Mouse (Mus musculus) heart, postnatal 4 days (tissue): ENCODE results near the gene Fars2. TPM values are rescaled to one million over a fixed set of nuclear protein-coding genes. Genes with fewer than 3 reads are reported as not detected.

Experiments used
- DNase-seq: peaks from one replicate; pipeline ENCODE4 v3.0.0; 2021
- total RNA-seq, 2 experiments: library from RNA; stranded (reverse); gene quantifications; 2 replicates each; pipeline ENCODE4 v1.2.3; 2021

The Fars2 gene
- 10 to 100 TPM; 68.5 to 71.0 TPM for total RNA-seq

DNA sequence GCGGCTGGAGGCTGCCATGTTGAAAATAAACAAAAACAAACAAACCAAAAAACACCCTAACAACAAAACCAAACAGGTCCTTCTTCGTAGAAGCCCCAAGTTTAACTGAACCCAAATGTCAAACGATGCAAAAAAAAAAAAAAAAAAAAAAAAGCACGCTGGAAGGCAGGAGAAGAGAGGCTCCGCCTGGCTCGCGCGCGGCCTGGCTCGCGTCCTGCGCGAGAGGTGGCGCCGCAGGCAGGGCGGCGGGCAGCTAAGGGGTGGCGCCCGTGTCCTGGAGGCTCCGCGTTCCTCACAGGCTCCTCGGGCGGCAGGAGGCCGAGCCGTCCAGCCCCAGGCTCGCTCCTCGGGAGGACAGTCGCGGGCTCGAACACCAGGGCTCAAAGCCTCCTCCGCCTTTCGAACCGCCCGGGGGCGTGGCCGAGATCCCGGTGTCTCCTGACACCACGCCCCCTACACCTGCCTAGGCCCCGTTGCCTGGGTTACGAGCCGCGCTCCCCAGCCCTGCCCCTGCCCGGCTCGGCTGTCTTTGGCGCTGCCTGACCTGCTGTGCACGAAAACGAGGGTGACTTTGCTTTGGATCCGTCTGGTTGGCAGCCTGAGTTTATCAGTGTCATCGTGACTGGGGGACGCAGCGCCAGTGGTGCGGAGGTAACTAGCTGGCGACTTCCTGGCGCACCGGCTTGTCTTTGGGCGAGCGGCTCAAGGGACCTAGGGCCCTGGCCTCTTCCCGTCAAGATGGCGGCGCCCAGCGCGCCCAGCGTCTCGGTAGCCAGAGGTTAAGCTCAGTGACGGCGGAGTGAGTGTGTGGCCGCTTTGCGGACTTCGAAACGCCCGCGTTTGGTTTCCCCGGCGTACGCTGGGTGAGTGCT, at the start of gene Fars2, which contains the start of gene Lyrm4:
Gene Fars2, plus strand, starts transcription at position 270 of the 872 bp plus-strand sequence.
Gene Lyrm4, minus strand, starts transcription at position 384 of the 872 bp plus-strand sequence.
- DNase-seq: peak; percentile 97

DNA sequence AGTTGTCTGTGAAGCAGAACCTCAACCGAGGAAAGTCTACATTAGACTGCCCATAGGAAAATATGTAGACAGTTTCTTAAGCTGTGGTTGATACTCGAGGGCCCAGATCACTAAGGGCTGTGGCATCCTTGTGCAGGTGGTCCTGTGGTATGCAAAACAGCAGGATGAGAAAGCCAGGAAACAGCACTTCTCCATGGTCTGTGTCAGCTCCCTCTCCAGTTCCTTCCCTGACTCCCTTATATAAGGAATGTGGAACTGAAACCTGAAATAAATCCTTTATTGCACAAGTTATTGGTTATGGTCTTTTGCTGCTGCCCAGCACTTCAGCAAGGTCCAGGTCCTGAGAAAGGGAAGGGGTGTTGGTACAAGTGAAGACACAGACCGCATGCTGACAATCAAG, 42.7 kb upstream of the Fars2 start:
- DNase-seq: no peak

DNA sequence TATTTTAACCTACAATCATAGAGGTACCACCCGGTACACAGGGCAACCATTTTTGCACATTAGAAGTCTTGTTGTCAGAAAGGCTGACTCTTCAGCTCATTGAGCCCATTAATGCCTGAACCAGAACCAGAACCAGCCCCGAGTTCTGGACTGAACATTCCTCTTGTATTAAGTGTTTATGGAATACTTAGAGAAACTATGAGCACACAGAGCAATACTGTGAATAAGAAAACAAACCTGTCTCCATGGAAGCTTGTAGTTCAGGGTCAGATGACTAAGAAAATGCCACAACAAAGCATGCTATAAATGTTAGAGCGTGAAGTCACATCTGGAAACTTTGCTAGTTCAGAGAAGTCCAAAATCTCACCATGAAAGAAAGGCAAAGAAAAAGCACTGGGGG, 35.6 kb upstream of the Fars2 start:
- DNase-seq: no peak

DNA sequence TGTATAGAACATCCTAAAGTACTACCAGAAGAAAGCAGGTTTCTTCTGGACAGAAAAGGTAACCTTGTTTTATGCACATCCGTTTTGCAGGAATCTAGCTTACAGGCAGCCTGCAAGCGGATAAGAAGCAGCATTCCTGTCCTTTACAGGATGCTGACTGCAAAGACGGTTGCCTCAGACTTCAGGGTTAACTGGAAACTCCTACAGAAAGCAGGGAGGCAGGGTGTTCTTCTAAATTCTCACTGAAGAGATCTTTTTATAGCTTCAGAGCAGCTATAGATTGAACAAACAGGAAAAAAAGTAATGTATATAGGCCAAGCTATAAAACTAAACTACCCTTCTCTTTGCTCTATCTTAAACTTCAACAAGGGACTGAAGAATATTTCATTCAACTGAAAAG, 32.5 kb upstream of the Fars2 start:
- DNase-seq: no peak

DNA sequence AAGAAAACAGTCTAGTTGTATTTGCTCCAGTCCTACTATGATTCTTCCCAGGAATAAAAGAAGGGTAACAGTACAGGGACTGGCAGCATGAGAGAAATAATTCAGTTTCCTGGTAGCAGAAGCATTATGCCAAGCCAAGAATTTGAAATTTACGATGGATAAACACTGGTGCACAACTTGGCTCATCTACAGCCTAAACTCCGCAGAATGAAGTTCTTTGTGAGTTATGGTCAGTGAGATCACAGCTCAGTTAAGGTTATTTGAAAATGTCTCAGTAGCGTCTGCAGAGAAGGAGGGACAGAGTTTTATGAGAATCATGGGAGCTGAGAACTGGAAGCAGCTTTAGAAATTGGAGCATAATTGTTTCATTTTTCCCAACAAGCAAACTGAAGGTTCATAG, 31.2 kb upstream of the Fars2 start:
- DNase-seq: no peak

DNA sequence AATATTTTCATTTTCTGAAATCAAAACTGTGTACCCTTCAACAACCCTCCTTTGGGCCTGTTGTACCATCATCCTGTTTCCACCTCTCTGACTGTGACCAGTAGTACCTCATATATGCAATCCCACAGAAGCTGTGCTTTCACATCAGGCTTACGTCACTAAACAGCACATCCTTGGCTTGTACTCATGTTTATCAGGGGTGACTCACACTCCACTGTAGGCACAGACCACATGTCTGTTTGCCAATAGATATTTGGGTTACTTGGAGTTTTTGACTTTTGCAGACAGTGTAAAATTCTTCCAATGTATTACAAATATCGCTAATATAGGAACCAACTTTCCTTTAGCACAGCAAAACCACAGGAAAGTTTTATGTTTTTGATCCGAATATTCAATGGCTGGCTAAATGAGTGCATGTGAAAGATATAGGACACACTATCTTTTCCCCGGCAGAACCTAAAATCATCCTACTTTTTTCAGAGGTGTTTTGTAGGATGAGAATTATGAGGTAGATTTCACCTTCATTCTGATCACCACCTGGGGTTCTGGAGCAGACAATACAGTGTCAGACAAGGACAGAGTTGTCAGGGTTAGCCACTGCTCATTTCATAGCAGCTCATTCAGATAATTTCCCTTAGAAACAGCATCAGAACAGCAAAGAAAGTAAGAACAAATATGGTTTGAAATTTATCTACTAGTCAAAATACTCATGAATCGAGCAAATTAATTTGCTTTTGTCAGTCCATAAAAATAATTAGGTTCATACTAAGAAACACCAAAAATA, 30.4 kb upstream of the Fars2 start:
- peak; percentile 8 for DNase-seq

DNA sequence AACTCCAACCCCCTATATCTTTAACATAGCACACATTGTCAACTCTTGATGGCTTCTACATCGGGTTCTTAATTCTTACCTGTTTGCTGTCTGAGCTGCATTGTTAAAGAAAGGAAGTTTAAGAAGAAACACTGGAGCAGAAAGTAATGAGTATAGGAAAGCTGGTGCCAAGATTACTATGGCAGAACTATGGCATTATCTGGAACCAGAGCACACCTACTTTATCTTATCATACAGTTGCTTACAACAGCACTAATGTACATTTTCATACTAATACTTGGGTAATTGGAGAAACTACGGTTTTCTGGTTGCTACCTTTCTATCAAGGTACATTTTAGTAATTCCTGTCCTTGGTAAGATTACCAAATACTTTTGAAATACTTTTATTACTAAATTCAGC, 29.8 kb upstream of the Fars2 start:
- DNase-seq: no peak

DNA sequence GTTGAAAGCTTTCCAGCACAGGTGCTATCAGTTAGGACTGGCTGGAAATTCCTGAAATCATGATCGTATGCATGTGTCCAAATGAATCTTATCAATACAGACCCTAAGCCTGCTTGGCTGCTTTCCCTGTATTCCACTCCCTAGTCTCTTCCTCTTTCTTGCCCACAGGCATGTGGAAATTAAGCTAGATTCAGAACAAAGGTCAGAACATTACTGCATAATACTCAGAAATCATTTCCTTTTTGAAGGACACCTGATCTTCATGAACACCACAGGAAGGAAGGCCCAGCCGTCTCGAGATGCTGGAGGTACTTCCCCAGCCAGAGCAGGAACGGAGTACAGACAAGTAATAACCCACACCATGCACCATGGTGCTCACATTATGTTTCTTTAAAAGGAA, 29.0 kb upstream of the Fars2 start:
- no peak for DNase-seq

DNA sequence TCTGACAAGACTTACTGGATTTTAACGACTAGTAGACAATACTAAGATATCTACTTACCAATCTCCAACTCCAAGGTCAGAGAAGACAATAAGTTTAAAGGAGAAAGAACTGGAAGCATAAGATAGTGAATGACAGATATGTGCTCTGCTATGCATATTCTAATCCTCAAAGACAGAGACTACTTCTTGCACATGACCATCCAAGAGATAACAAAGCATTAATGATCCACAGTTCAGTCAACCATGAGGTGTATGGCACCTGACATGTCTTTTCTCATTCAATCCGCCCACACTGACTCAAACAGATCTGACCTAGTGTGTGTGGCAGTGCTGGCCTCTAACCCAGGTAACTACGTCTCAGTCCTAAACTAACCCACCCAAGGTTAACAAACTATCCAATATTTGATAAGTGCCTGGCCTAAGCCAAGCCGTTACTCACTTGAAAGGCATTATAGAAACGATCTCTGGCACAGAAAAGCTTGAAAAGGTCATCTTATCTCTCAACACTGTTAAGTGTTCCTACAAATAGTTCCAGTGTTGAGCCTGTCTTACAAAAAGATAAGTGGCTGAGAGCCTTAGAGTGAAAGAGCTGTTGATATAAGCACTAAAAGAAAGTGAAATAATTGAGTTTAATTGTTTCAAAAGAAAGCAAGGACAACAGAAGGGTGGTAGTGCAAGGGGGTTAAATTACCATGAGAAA, 20.4 kb upstream of the Fars2 start:
- DNase-seq: no peak

DNA sequence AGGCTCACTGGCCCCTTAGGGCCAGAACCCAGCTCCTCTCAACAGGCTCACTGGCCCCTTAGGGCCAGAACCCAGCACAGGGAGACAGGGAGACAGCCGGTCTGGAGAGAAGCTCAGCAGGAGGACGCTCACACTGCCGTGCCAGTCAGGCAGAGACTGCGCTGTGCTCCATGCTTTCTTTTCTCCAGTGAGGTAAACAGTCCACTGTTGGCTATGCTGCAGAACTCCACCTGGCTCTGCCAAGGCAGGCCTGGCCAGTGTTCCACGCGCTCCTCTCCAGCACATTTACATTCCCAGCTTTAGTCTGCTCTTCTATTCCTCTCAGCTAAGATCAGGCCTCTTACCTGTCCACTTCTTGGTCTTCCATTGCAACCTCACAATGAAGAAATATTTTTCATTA, 11.6 kb upstream of the Fars2 start:
- no peak for DNase-seq

DNA sequence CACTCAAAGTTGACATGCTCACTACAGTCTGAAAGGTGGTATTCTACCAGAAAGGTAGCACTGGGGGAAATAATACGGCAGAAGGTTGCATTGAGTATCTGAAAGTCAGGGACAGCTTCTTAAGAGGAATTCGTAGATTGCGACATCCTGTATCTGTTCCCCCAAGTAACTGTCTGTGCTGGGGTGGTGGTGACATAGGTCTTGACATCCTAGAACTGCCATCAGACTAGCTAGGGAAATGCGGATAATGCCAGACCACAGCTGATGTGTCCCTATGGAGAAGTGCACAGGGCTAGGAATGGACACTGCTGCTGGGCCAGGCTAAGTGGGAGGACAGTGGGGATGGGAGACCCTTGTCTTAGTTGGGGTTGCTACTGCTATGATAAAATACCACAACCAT, 8.7 kb upstream of the Fars2 start:
- DNase-seq: no peak

DNA sequence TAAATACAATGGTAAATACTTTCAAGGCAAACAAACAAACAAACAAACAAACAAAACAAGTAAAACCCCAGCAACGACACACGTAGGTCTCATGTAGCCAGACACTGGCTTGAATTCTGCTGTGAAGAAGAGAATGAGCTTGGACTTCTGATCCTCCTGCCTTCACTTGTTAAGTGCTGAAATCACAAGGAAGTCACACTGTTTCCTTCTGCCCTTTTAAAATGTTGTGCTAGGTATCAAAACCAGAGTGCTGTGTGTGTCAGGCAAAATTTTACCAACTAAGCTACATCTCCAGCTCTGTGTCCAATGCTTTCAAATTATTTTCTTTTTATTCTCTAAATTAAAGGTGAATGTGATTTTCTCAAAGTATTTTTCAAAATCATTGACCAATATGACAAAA, 5.9 kb upstream of the Fars2 start:
- no peak for DNase-seq

DNA sequence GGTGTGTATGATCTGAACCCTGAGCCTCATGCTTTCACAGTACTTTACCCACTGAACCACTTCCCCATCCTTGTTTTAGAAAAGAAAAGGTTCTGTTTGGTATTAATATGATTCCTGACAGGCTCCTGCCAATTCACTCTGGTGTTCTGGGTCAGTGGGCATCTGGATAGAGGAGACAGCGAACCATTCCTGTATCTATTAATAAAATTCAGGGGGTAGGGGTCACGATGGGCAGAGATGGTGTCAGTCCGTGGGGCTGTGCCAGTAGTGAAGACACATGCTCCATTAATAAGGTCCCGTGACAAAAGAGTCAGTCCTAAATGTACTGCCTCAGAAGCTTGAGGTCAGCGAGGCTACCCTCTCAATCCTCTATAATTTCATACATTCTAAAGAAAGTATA, 4.0 kb upstream of the Fars2 start:
- DNase-seq: no peak

DNA sequence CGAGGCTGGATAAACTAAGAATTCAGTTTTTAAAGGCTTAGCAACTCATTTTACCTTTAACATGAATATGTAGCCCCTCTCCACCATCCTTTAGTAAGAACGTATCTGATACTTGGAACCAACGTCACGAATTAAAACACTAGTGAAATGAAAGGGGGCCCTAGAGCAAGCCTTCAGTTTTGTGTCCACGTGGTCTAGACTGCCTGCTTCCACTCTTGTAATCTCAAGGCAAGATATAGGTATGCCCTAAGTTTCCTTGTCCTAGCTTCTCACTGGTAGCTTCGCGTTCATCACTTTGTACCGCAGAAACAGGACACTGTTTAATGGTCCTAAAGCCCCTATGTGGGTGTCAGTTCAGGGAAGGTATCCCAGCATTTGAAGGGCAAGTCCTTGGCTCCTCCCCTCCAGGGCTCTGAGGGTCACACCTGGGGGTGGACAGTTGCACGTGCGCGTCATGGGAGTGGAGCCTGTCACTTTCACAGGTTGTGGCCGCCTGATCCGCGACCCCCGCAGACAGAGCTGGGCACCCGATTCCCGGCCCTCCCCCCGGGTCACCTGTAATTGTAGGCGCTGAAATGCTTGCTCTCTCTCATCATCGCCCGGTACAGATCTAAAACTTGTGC, 581 bp upstream of the Fars2 start:
- peak; percentile 49 for DNase-seq

DNA sequence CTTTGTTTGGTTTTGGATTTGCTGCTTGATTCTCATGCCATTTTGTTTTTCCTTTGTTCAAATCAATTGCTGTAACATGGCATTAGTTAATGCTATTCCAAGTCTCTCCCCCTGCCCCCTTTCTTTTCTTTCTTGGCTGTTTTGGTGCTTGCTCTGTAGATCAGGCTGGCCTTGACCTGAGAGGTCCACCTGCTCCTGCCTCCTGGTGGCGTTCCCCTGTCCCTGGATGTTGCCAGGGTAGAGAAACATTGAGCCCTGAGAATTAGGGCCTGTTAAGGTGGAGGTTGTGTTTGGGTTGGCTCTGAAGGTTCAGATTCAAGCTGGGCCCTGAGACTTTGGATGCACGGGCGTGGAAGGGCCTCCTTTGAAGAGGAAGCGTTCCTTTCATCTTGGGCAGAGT, 2.5 kb downstream of the Fars2 start:
- DNase-seq: no peak

DNA sequence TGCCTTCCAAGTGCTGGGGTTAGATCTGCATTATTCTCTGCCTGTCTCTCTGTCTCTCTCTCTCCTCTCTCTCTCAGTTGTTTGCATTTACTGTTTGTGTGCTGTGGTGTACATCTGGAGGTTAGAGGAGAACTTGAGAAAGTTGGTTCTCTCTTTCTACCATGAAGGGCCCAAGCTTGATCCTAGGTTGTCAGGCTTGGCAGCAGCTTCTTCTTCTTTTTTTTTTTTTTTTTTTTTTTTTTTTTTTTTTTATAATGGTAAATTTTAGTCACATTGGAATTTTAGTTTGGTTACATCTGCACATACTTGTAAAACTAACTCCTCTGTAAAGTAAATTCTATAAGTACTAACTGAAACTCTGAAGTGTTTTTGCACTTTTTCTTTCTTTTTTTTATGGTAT, 3.4 kb downstream of the Fars2 start:
- no peak for DNase-seq

DNA sequence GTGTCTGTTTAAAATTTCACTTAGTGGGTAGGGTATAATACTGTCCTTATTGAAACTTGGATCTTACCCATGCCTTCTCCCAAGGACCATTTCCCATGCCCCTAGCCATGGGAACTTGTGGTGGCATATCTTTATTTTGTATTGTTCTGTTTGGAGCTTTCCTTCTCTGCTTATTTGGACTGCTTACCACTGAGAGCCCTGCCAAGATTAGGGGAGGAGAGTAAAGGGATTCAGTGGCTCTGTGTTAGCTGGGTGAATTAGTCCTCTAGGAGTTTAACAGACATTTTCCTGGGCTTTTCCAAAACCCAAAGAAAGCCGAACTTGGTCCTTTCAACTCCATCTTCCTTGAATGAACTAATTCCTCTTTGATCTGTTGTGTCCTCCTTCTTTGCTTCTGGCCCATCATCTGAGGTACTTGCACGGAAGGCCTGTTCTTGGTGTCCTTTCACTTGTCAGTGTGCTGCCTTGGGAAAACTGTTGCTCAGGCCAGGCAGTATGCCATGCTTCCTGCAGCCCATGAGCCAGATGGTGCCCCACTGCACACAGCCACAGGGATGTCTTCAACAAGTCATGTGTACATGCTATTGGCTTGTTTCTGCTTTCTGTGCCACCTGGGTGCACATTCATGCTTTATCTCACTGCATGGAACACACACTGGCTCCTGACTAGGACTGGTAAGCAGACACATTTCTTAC, 12.3 kb downstream of the Fars2 start:
- DNase-seq: no peak

DNA sequence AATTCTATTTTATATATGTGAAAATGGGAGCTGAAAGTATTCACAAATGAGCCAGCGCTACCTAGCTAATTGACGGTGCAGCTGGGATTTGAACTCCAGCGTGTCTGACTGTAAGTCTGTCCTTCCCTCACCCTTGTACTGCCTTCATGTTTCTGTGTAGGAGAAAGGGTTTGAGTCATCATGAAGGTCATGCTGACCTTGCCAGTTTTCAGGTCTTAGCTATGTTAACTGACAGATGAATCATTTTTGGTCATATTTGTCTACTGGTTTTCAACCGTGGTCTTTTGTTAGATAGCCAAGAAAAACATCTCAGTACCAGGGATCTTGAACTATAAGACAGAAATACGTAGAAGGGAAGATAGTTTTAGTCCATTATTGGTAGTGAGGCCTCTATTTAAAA, 14.2 kb downstream of the Fars2 start:
- DNase-seq: no peak

DNA sequence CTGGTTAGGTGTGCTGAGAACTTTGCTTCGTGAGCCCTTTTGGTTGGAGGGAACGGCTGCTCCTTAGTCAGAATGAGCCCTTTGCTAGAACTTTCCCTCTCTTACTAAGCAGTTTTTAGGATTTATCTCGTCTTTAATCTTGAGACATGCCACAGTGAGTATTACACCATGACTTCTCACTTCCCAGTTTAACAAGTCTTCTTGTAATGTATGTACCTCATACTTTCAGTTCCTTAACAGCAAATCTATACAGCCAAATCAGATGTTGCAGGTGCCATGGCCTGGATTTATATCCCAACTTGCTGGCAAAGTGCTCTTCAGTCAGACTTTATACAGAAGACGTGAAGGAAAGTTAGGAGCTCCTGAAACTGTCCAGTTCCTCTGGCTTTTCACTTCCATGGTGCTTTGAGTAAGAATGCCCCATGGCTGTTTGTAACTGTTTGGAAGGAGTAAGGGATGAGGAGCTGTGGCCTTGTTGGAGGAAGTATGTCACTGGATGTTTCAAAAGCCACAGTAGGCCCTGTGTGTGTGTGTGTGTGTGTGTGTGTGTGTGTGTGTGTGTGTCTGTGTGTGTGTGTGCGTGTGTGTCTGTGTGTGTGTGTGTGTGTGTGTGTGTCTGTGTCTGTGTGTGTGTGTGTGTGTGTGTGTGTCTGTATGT, 14.9 kb downstream of the Fars2 start:
- DNase-seq: no peak

DNA sequence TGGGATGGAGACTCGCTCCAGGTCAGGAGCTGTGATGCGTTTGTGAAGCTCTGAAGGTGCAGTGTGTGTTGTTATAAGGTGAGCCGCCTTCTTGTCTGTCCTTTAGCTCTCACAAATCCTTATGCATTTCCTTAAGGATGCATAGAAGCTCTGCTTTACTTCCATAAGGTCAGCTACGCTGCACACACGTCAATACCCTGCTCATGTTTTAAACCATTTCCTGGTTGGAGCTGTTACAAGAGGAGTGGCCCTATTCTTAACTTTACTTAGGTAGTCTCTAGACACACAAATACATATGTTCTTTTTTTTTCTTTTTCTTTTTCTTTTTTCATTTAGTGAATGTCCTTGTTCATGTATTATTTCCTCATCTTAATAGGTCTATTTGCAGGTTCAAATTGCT, 22.5 kb downstream of the Fars2 start:
- DNase-seq: no peak

DNA sequence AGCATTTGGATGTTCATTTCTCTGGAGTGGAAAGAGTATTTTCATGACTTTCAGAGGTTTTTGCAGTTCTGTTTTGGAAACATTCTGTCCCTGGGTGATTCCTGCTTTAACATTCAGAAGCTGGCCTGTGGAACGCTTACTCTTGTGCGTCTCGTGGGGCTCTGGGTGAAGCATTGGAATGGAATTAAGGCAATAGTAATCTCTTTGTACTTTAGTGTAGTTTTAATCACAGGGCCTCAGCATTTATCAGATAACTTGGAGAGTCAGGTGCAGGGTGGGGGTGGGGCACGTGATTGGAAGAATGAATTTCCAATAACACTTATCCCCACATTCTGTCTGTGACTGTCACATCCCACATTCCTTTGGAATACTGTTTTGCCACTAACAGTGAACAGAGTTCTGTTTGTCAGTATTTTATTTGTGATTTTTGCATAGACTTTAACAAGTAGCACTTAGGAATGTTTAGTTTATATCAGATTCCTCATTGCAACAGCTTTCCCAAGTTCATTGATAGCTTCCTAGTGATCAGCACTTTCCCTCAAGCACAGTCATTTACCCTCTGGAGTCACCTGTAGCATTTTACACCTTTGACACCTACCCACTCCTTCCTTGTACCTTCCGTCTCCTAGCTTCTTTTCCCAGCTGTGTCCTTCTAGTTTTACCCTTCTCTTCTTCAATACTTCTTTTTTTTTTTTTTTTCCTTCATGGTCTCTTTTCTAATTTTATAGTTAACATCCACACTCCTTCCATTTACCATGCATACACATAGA, 23.2 kb downstream of the Fars2 start:
- no peak for DNase-seq
